ENCODE assay signal across 10 mouse cellular contexts in the genomic region with DNA sequence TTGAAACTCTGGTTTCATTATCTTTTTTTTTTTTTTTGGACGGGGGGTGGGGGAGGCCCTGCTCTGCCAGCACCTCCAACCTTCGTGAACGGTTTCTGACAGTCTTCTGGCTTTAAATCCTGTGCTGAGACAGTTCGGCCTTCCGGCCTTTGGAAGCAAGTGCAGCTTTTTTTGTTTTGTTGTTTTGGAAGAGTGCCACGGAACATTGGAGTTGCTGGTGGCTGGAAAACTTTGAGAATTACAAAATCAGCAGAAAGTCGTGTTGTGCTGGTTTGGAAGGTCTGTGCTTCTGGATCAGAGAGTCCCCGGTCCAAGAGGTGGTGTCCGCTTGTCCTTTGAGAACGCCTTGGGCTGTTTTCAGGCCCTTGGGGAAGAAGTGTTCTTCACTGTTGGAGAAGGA. TPM values are rescaled to one million over a fixed set of nuclear protein-coding genes. Genes with fewer than 3 reads are reported as not detected.
DNase-seq lines count a peak whose midpoint lies in the region; ATAC-seq and TF ChIP-seq lines count a peak whose summit lies in the region.
"Had no signal": no experiment of that assay in that cellular context is flagged by ENCODE, and none has a peak within 500 bp of the region (broad histone marks: within the 10 kb centered on the region; RNA-seq: fewer than 3 reads in every experiment).

No protein-coding gene starts in this region.

- no peak for DNase-seq in liver, postnatal 0 days
- DNase-seq in heart, postnatal 0 days (ENCODE audit: low spot score) = no peak
- peak; percentile 82 for DNase-seq in lung, postnatal 25 days (ENCODE audit: low spot score)
- no peak for DNase-seq in thymus, adult 18-20 months
- DNase-seq in layer of hippocampus, adult 8-10 months (ENCODE audit: low spot score in 2 of 2) = no peak

- TF ChIP-seq EP300 in liver, postnatal 0 days (IDR thresholded peaks at IDR 0.05; ENCODE audit: low read depth) = no peak
- TF ChIP-seq EP300 in heart, postnatal 0 days (IDR thresholded peaks at IDR 0.05; ENCODE audit: low read depth) = no peak

- H3K27ac ChIP-seq in liver, postnatal 0 days (ENCODE audit: low read depth) = peak overlapping the region; percentile 57
- no peak overlapping the region for H3K27ac ChIP-seq in liver, embryonic 12.5 days
- H3K27ac ChIP-seq in brown adipose tissue, adult 24 weeks (replicated peaks; ENCODE audit: low read depth, low read length) = peak overlapping the region; percentile 12; the same call in 1 of the 2 replicates
- H3K27ac ChIP-seq in heart, postnatal 0 days (ENCODE audit: low read depth) = peak overlapping the region; percentile 32; the same call in 1 of the 2 replicates
- H3K27ac ChIP-seq: limb, embryonic 13.5 days; neural tube, embryonic 13.5 days had no signal

- H3K36me3 ChIP-seq in liver, postnatal 0 days (replicated peaks; ENCODE audit: insufficient read depth, low read length) = no peaks in the 10 kb centered on the region
- peaks cover 3% of the 10 kb centered on the region; the same call in 1 of the 2 replicates for H3K36me3 ChIP-seq in liver, embryonic 12.5 days
- 0 out of 2 replicates have a peak, but pooled peaks cover 4% of the 10 kb centered on the region for H3K36me3 ChIP-seq in heart, postnatal 0 days (replicated peaks; ENCODE audit: control insufficient read depth, insufficient read depth, low read length)
- H3K36me3 ChIP-seq: neural tube, embryonic 13.5 days had no signal

- peak overlapping the region; percentile 40 for H3K4me2 ChIP-seq in liver, postnatal 0 days (ENCODE audit: low read depth, low read length)
- H3K4me2 ChIP-seq in liver, embryonic 12.5 days = no peak overlapping the region
- peak overlapping the region; percentile 98 for H3K4me2 ChIP-seq in heart, postnatal 0 days (ENCODE audit: low read depth, low read length)
- H3K4me2 ChIP-seq: neural tube, embryonic 13.5 days had no signal

- 57% methylated on average over 10 of the region's 10 CpGs for WGBS in liver, postnatal 0 days (ENCODE audit: insufficient replicate concordance)
- WGBS in liver, embryonic 12.5 days (ENCODE audit: insufficient replicate concordance) = 72% methylated on average over 10 of the region's 10 CpGs
- WGBS in heart, postnatal 0 days = 31% methylated on average over 10 of the region's 10 CpGs

- no peaks in the 10 kb centered on the region for H3K9me3 ChIP-seq in liver, postnatal 0 days (ENCODE audit: low read length)
- no peaks in the 10 kb centered on the region for H3K9me3 ChIP-seq in liver, embryonic 12.5 days (replicated peaks)
- H3K9me3 ChIP-seq in heart, postnatal 0 days (replicated peaks; ENCODE audit: control insufficient read depth, low read length) = no peaks in the 10 kb centered on the region
- H3K9me3 ChIP-seq: limb, embryonic 13.5 days; neural tube, embryonic 13.5 days had no signal

- peaks cover 12% of the 10 kb centered on the region for H3K27me3 ChIP-seq in liver, postnatal 0 days (ENCODE audit: insufficient read depth, low read length)
- peaks cover 17% of the 10 kb centered on the region for H3K27me3 ChIP-seq in liver, embryonic 12.5 days (replicated peaks)
- 0 out of 2 replicates have a peak, but pooled peaks cover 6% of the 10 kb centered on the region for H3K27me3 ChIP-seq in heart, postnatal 0 days (ENCODE audit: control insufficient read depth, insufficient read depth, low read length)
- H3K27me3 ChIP-seq: limb, embryonic 13.5 days had no signal

- no peak overlapping the region for H3K4me3 ChIP-seq in liver, postnatal 0 days (ENCODE audit: low read depth, low read length)
- no peak overlapping the region for H3K4me3 ChIP-seq in liver, embryonic 12.5 days
- 0 out of 2 replicates have a peak overlapping the region, but pooled peaks have one; percentile 8 for H3K4me3 ChIP-seq in brown adipose tissue, adult 24 weeks (ENCODE audit: insufficient read depth, low read depth, low read length)
- peak overlapping the region; percentile 92 for H3K4me3 ChIP-seq in heart, postnatal 0 days (ENCODE audit: low read depth, low read length)
- H3K4me3 ChIP-seq: limb, embryonic 13.5 days; neural tube, embryonic 13.5 days had no signal

- ATAC-seq in liver, postnatal 0 days = no peak
- no peak for ATAC-seq in liver, embryonic 12.5 days
- ATAC-seq in heart, postnatal 0 days (ENCODE audit: insufficient read depth, low read depth) = no peak
- no peak for ATAC-seq in activated CD4-positive, CD25-positive, alpha-beta regulatory T cell, adult 4 months

- no peak overlapping the region for H3K9ac ChIP-seq in liver, postnatal 0 days (replicated peaks)
- no peak overlapping the region for H3K9ac ChIP-seq in liver, embryonic 12.5 days
- peak overlapping the region; percentile 21; the same call in 1 of the 2 replicates for H3K9ac ChIP-seq in heart, postnatal 0 days (replicated peaks; ENCODE audit: low read depth, low read length)
- H3K9ac ChIP-seq: limb, embryonic 13.5 days; neural tube, embryonic 13.5 days had no signal

- no peak for TF ChIP-seq CTCF in liver, postnatal 0 days (IDR thresholded peaks at IDR 0.05; ENCODE audit: low read depth)
- TF ChIP-seq CTCF in heart, postnatal 0 days (IDR thresholded peaks at IDR 0.05; ENCODE audit: low read depth) = no peak

- H3K4me1 ChIP-seq in liver, postnatal 0 days (ENCODE audit: insufficient read depth) = peaks cover 6% of the 10 kb centered on the region
- peaks cover 23% of the 10 kb centered on the region for H3K4me1 ChIP-seq in liver, embryonic 12.5 days
- H3K4me1 ChIP-seq in brown adipose tissue, adult 24 weeks (ENCODE audit: control insufficient read depth, insufficient read depth, insufficient read length, low read length) = peaks cover 2% of the 10 kb centered on the region; the same call in 1 of the 2 replicates
- peaks cover 5% of the 10 kb centered on the region; the same call in 1 of the 2 replicates for H3K4me1 ChIP-seq in heart, postnatal 0 days (ENCODE audit: control insufficient read depth, insufficient read depth)

RNA-seq across cellular contexts. Expression of a gene that starts 5.1 kb away (rescaled TPM):
- polyA plus RNA-seq in liver, postnatal 0 days (2015; fragmentation: Nextera tagmentation; extraction: Ambion mirVana) = 0.47 and 0.70 TPM in 2 replicates
- polyA plus RNA-seq in liver, embryonic 12.5 days (2016; fragmentation: Nextera tagmentation; extraction: Ambion mirVana) = 1.3 and 1.4 TPM in 2 replicates
- 4.4 and 4.5 TPM in 2 replicates for polyA plus RNA-seq in brown adipose tissue, adult 24 weeks (2012; ENCODE audit: insufficient read depth, insufficient read length, missing spikeins)
- 42.0 and 47.1 TPM in 2 replicates for total RNA-seq in heart, postnatal 0 days (2014; rRNA removed; ENCODE audit: low replicate concordance)
- 10.1 and 10.5 TPM in 2 replicates for polyA plus RNA-seq in heart, postnatal 0 days (2015; fragmentation: Nextera tagmentation; extraction: Ambion mirVana)
- not detected for polyA plus RNA-seq in activated CD4-positive, CD25-positive, alpha-beta regulatory T cell, adult 4 months (2017; shearing (Covaris generic))
- total RNA-seq in layer of hippocampus, adult 8-10 months (2022) = 1 to 10 TPM; 3.0 to 4.3 (median 3.6) TPM

RNA-seq across cellular contexts. Expression of a gene that starts 55.0 kb away (rescaled TPM):
- 10.1 and 11.8 TPM in 2 replicates for polyA plus RNA-seq in liver, postnatal 0 days (2015; fragmentation: Nextera tagmentation; extraction: Ambion mirVana)
- 25.6 and 27.4 TPM in 2 replicates for polyA plus RNA-seq in liver, embryonic 12.5 days (2016; fragmentation: Nextera tagmentation; extraction: Ambion mirVana)
- polyA plus RNA-seq in brown adipose tissue, adult 24 weeks (2012; ENCODE audit: insufficient read depth, insufficient read length, missing spikeins) = 18.1 and 19.4 TPM in 2 replicates
- 9.1 and 12.3 TPM in 2 replicates for total RNA-seq in heart, postnatal 0 days (2014; rRNA removed; ENCODE audit: low replicate concordance)
- polyA plus RNA-seq in heart, postnatal 0 days (2015; fragmentation: Nextera tagmentation; extraction: Ambion mirVana) = 35.9 and 37.6 TPM in 2 replicates
- polyA plus RNA-seq in activated CD4-positive, CD25-positive, alpha-beta regulatory T cell, adult 4 months (2017; shearing (Covaris generic)) = 10 to 100 TPM; 14.2 to 21.6 TPM
- 10 to 100 TPM; 31.8 to 38.5 (median 33.2) TPM for total RNA-seq in layer of hippocampus, adult 8-10 months (2022)

Comparison
In these comparisons a context has a peak if more than half of its experiments do, and no peak if none do; other contexts are left out.
1. H3K4me3 ChIP-seq: peak in brown adipose tissue, adult 24 weeks (single experiment) and heart, postnatal 0 days (single experiment); none in liver, postnatal 0 days (single experiment) and liver, embryonic 12.5 days (single experiment).